Mouse (Mus musculus) liver, embryonic 14.5 days (tissue): ENCODE results near the gene Gpr153. TPM values are rescaled to one million over a fixed set of nuclear protein-coding genes. Genes with fewer than 3 reads are reported as not detected.

ENCODE experiments used
- ATAC-seq: fragments of 200-750 bp; cut with Nextera tagmentation; 2 replicates; pipeline ENCODE4 v1.8.0; 2017; ENCODE audit warnings: moderate number of reproducible peaks, mild to moderate bottlenecking, moderate library complexity; ENCODE audit not compliant: insufficient read depth
- DNase-seq, 3 experiments: peaks; one replicate each; pipeline ENCODE4 v3.0.0-alpha.2; 2012 to 2013; ENCODE audit warnings: low read depth in 3 of 3, low spot score in 3 of 3
- H3K27ac ChIP-seq: fragments of 300-500 bp; sonication (generic); 2 replicates; pipeline ENCODE4 v1.5.1; 2014; ENCODE audit warnings: moderate library complexity, mild to moderate bottlenecking, control low read depth, inconsistent platforms
- H3K27me3 ChIP-seq: fragments of 300-500 bp; sonication (generic); 2 replicates; pipeline ENCODE4 v1.6.1; 2014; ENCODE audit warnings: mild to moderate bottlenecking, low read length, moderate library complexity; ENCODE audit not compliant: control insufficient read depth, insufficient read depth
- H3K36me3 ChIP-seq: fragments of 300-500 bp; sonication (generic); replicated peaks from 2 replicates; pipeline ENCODE4 v1.6.1; 2014; ENCODE audit warnings: low read depth; ENCODE audit not compliant: control insufficient read depth, insufficient read depth
- H3K4me1 ChIP-seq, 2 experiments: fragments of 200-500 bp in 1 of 2; fragments of 300-500 bp in 1 of 2; sonication (generic) in 1 of 2; replicated peaks; 2 replicates each; pipeline ENCODE4 v1.6.1; 2012 to 2014; ENCODE audit warnings: antibody characterized with exemption in 1 of 2, inconsistent platforms in 1 of 2, low read length in 1 of 2; ENCODE audit not compliant: control insufficient read depth in 2 of 2, insufficient read depth in 2 of 2
- H3K4me2 ChIP-seq: fragments of 300-500 bp; sonication (generic); 2 replicates; pipeline ENCODE4 v1.6.1; 2014; ENCODE audit warnings: low read depth, mild to moderate bottlenecking, control low read depth, moderate library complexity
- H3K4me3 ChIP-seq, 2 experiments: fragments of 200-500 bp in 1 of 2; fragments of 300-500 bp in 1 of 2; sonication (generic) in 1 of 2; 2 replicates each; pipeline ENCODE4 v1.5.1; 2012 to 2014; ENCODE audit warnings: low read depth in 2 of 2, low read length in 2 of 2, mild to moderate bottlenecking in 2 of 2, control low read depth in 1 of 2, inconsistent platforms in 1 of 2, moderate library complexity in 1 of 2; ENCODE audit not compliant: insufficient read depth in 1 of 2
- H3K9ac ChIP-seq: fragments of 300-500 bp; sonication (generic); replicated peaks from 2 replicates; pipeline ENCODE4 v1.6.1; 2014; ENCODE audit warnings: mild to moderate bottlenecking, control low read depth, moderate library complexity
- H3K9me3 ChIP-seq: fragments of 300-500 bp; sonication (generic); 2 replicates; pipeline ENCODE4 v1.6.1; 2016; ENCODE audit warnings: low read length, mixed read lengths; ENCODE audit not compliant: control insufficient read depth
- CTCF ChIP-seq: IDR thresholded peaks from 2 replicates; pipeline ENCODE4 v1.5.1; 2016; ENCODE audit warnings: antibody characterized with exemption, low read depth, control low read depth
- EP300 ChIP-seq: IDR thresholded peaks from 2 replicates; pipeline ENCODE4 v1.6.1; 2016; ENCODE audit warnings: antibody characterized with exemption, low read depth
- WGBS: fragments of 180-500 bp; shearing (Covaris S2); extraction: QIAGEN DNeasy Blood & Tissue Kit; methylation state at CpG from one replicate; pipeline ENCODE4 v1.1.7; 2014; ENCODE audit not compliant: insufficient replicate concordance; 5-methylcytosine and 5-hydroxymethylcytosine counted together
- polyA plus RNA-seq, 2 experiments: library from polyadenylated mRNA; depleted of rRNA in 1 of 2; stranded (reverse) in 1 of 2; unstranded in 1 of 2; fragments of >200 nt; fragmentation: Nextera tagmentation in 1 of 2; extraction: Ambion mirVana in 1 of 2; gene quantifications; 2 replicates each; pipeline versions ENCODE4 v1.2.1 to v1.2.3; 2012 to 2014

Gene Gpr153
- polyA plus RNA-seq, 2 experiments: 0.58 to 1.2 TPM

DNA sequence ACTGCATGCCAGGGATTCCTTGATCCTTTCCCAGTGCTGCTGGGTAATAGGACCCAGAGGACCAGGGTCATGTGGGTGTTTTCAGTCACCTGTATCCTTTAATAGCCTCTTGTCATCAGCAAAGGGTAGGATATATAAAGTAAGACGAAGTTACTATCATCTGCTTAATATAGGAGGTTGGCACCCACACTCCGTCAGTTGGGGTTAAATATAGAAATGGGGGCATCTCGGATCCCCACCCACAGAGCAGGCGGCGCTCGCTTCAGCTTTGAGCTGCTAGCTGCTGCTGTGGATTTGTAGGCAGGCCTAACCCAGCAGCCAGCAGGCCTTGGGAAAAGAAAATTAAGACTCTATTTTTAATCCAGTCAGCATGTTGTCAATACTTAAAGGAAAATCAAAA, 28.0 kb upstream of the Gpr153 start:
- Histone ChIP-seq H3K4me2 (no peak overlapping the region), H3K9ac (no peak overlapping the region), H3K27me3 (no peaks in the 10 kb centered on the region), H3K4me3 (no peak overlapping the region), H3K9me3 (no peaks in the 10 kb centered on the region), H3K36me3 (no peaks in the 10 kb centered on the region), H3K4me1 (no peaks in the 10 kb centered on the region), H3K27ac (no peak overlapping the region)
- no peak for ATAC-seq
- DNase-seq: no peak
- TF ChIP-seq EP300: no peak
- no peak for TF ChIP-seq CTCF
- WGBS: 81% methylated on average over 6 of the region's 6 CpGs

DNA sequence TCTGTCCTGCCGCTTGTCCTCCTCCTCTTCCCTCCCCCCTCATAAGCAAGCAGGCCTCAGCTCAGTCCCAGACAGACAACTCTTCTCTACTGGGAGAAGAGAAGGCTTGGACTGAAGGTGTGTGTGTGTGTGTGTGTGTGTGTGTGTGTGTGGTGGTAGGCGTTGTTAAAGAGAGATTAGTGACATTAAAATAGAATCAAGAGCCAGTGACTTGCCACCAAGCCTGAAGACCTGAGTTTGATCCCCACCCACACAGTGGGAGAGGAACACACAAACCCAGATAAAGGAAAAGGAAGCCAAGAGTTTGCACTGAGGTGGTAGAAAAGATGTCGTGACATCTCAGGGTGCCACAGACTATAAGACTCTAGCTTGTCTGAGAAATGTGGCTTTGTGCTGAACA, 26.8 kb upstream of the Gpr153 start:
- DNase-seq: no peak
- ATAC-seq: no peak
- Histone ChIP-seq H3K9ac (no peak overlapping the region), H3K36me3 (no peaks in the 10 kb centered on the region), H3K4me2 (no peak overlapping the region), H3K9me3 (no peaks in the 10 kb centered on the region), H3K27me3 (no peaks in the 10 kb centered on the region), H3K27ac (no peak overlapping the region), H3K4me1 (no peaks in the 10 kb centered on the region), H3K4me3 (no peak overlapping the region)
- 32% methylated on average over 3 of the region's 3 CpGs for WGBS
- TF ChIP-seq EP300 (no peak), CTCF (no peak)

DNA sequence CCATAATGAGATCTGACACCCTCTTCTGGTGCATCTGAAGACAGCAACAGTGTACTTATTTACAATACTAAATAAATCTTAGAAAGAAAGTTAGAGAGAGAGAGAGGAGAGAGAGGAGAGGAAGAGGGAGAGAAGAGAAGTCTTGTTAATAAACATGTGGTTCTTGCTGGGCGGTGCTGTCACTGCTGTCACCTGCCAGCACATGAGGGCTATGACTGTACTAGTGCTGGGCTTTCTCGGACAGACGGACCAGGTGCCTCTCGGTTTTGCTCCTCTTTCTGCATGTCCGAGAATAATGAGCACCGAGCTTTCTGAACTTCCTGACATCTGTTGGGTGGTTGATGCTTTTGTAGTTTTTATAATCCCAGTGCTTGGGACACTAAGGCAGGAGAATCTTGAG, 23.4 kb upstream of the Gpr153 start:
- H3K27ac ChIP-seq: no peak overlapping the region
- DNase-seq (no peak), ATAC-seq (no peak)
- 62% methylated on average over 6 of the region's 6 CpGs for WGBS
- no peaks in the 10 kb centered on the region for H3K36me3 ChIP-seq
- no peak for TF ChIP-seq CTCF
- TF ChIP-seq EP300: no peak
- no peak overlapping the region for H3K9ac ChIP-seq
- no peaks in the 10 kb centered on the region for H3K4me1 ChIP-seq
- no peak overlapping the region for H3K4me3 ChIP-seq
- H3K4me2 ChIP-seq: no peak overlapping the region
- no peaks in the 10 kb centered on the region for H3K9me3 ChIP-seq
- H3K27me3 ChIP-seq: no peaks in the 10 kb centered on the region

- no peak overlapping the region for H3K9ac ChIP-seq
- H3K4me2 ChIP-seq: no peak overlapping the region
- no peaks in the 10 kb centered on the region for H3K27me3 ChIP-seq
- TF ChIP-seq EP300 (no peak), CTCF (no peak)
- no peaks in the 10 kb centered on the region for H3K36me3 ChIP-seq
- H3K9me3 ChIP-seq: no peaks in the 10 kb centered on the region
- DNase-seq: no peak
- 70% methylated on average over 9 of the region's 9 CpGs for WGBS
- no peak overlapping the region for H3K4me3 ChIP-seq
- ATAC-seq: no peak
- no peak overlapping the region for H3K27ac ChIP-seq
- peaks cover 6% of the 10 kb centered on the region in 2 experiments; a peak in 3 of 4 replicates for H3K4me1 ChIP-seq
These were observed 20.8 kb upstream of the Gpr153 start for GRCm38 (mm10) chr4:152253183-152253759.

- no peaks in the 10 kb centered on the region for H3K27me3 ChIP-seq
- no peak overlapping the region for H3K4me3 ChIP-seq
- H3K4me2 ChIP-seq: peak overlapping the region; percentile 8; the same call in 1 of the 2 replicates
- no peaks in the 10 kb centered on the region for H3K36me3 ChIP-seq
- no peak overlapping the region; the same call in 1 of the 2 replicates for H3K27ac ChIP-seq
- peaks cover 6% of the 10 kb centered on the region in 2 experiments; a peak in 3 of 4 replicates for H3K4me1 ChIP-seq
- WGBS: 27% methylated on average over 6 of the region's 6 CpGs
- ATAC-seq (peak; percentile 83), DNase-seq (peak in 1 of 3 experiments; percentile 37)
- no peak overlapping the region for H3K9ac ChIP-seq
- no peak for TF ChIP-seq CTCF
- TF ChIP-seq EP300: peak; percentile 63
- H3K9me3 ChIP-seq: no peaks in the 10 kb centered on the region
These were observed 17.0 kb upstream of the Gpr153 start for GRCm38 (mm10) chr4:152257070-152257469.
